Mouse (Mus musculus): ENCODE data around the gene Frrs1l.

The Frrs1l gene

GRCm38 (mm10) chr4:56990215-56990584, at the start of gene Frrs1l:
Gene Frrs1l (minus strand): TSS chr4:56990391.
- DNase-seq (ENCODE audit: low spot score), result peak; percentile 36

- peak; percentile 71 for DNase-seq (ENCODE audit: low spot score)
These were observed 49.2 kb upstream of the Frrs1l start for GRCm38 (mm10) chr4:57039127-57040031.

- no peak for DNase-seq (ENCODE audit: low spot score)
These were observed 47.4 kb upstream of the Frrs1l start for GRCm38 (mm10) chr4:57037554-57037953.

GRCm38 (mm10) chr4:57034169-57034568, 44.0 kb upstream of the Frrs1l start:
- no peak for DNase-seq (ENCODE audit: low spot score)

GRCm38 (mm10) chr4:57031440-57031839, 41.2 kb upstream of the Frrs1l start:
- DNase-seq (ENCODE audit: low spot score), result no peak

- no peak for DNase-seq (ENCODE audit: low spot score)
These were observed 37.8 kb upstream of the Frrs1l start for GRCm38 (mm10) chr4:57027954-57028353.

GRCm38 (mm10) chr4:57023527-57023926, 33.3 kb upstream of the Frrs1l start:
- DNase-seq (ENCODE audit: low spot score), result no peak

GRCm38 (mm10) chr4:57021288-57021687, 31.1 kb upstream of the Frrs1l start:
- peak; percentile 54 for DNase-seq (ENCODE audit: low spot score)

GRCm38 (mm10) chr4:57017229-57017628, 27.0 kb upstream of the Frrs1l start:
- DNase-seq (ENCODE audit: low spot score), result peak; percentile 86

GRCm38 (mm10) chr4:57016366-57017171, 26.4 kb upstream of the Frrs1l start:
- no peak for DNase-seq (ENCODE audit: low spot score)

GRCm38 (mm10) chr4:57015032-57015431, 24.8 kb upstream of the Frrs1l start:
- DNase-seq (ENCODE audit: low spot score), result no peak

GRCm38 (mm10) chr4:57011454-57012046, 21.4 kb upstream of the Frrs1l start:
- DNase-seq (ENCODE audit: low spot score), result no peak

GRCm38 (mm10) chr4:57010919-57011318, 20.7 kb upstream of the Frrs1l start:
- DNase-seq (ENCODE audit: low spot score), result no peak

- no peak for DNase-seq (ENCODE audit: low spot score)
These were observed 20.2 kb upstream of the Frrs1l start for GRCm38 (mm10) chr4:57010425-57010824.

- no peak for DNase-seq (ENCODE audit: low spot score)
These were observed 17.5 kb upstream of the Frrs1l start for GRCm38 (mm10) chr4:57007717-57008116.

- no peak for DNase-seq (ENCODE audit: low spot score)
These were observed 14.8 kb upstream of the Frrs1l start for GRCm38 (mm10) chr4:57005011-57005410.

- no peak for DNase-seq (ENCODE audit: low spot score)
These were observed 13.7 kb upstream of the Frrs1l start for GRCm38 (mm10) chr4:57003886-57004285.

GRCm38 (mm10) chr4:57002751-57003150, 12.6 kb upstream of the Frrs1l start:
- peak; percentile 53 for DNase-seq (ENCODE audit: low spot score)

GRCm38 (mm10) chr4:57001437-57001836, 11.2 kb upstream of the Frrs1l start:
- DNase-seq (ENCODE audit: low spot score), result no peak

- no peak for DNase-seq (ENCODE audit: low spot score)
These were observed 3.1 kb upstream of the Frrs1l start for GRCm38 (mm10) chr4:56993331-56993730.

- no peak for DNase-seq (ENCODE audit: low spot score)
These were observed 1.8 kb upstream of the Frrs1l start for GRCm38 (mm10) chr4:56991951-56992350.

- DNase-seq (ENCODE audit: low spot score), result peak; percentile 40
These were observed 568 bp downstream of the Frrs1l start for GRCm38 (mm10) chr4:56989431-56990214.

Measured in embryo, embryonic 10.5 days (tissue).